Mouse (Mus musculus) lung, postnatal 14 days (tissue): ENCODE results near the gene Qdpr.

Experiments used
- DNase-seq: peaks from one replicate; pipeline ENCODE4 v3.0.0; 2021

The Qdpr gene

GRCm38 (mm10) chr5:45449831-45450716 is at the start of gene Qdpr:
Qdpr (minus strand) TSS chr5:45450236.
- DNase-seq: peak; percentile 96

- DNase-seq: no peak
Observed at GRCm38 (mm10) chr5:45497564-45497963, 47.5 kb upstream of the Qdpr start.

- DNase-seq: no peak
Observed at GRCm38 (mm10) chr5:45496930-45497550, 47.0 kb upstream of the Qdpr start.

GRCm38 (mm10) chr5:45496479-45496878 is 46.4 kb upstream of the Qdpr start:
- no peak for DNase-seq

- no peak for DNase-seq
Observed at GRCm38 (mm10) chr5:45496042-45496441, 46.0 kb upstream of the Qdpr start.

GRCm38 (mm10) chr5:45495429-45495975 is 45.5 kb upstream of the Qdpr start:
- DNase-seq: no peak

- DNase-seq: peak; percentile 17
Observed at GRCm38 (mm10) chr5:45494093-45494755, 44.2 kb upstream of the Qdpr start.

GRCm38 (mm10) chr5:45493191-45494092 is 43.4 kb upstream of the Qdpr start, which contains the start of gene Lap3:
Lap3 (plus strand) TSS chr5:45493374.
- DNase-seq: peak; percentile 100

- DNase-seq: no peak
Observed at GRCm38 (mm10) chr5:45491776-45492175, 41.7 kb upstream of the Qdpr start.

GRCm38 (mm10) chr5:45483654-45484053 is 33.6 kb upstream of the Qdpr start:
- no peak for DNase-seq

GRCm38 (mm10) chr5:45482607-45483006 is 32.6 kb upstream of the Qdpr start:
- no peak for DNase-seq

GRCm38 (mm10) chr5:45481125-45481524 is 31.1 kb upstream of the Qdpr start:
- no peak for DNase-seq

- no peak for DNase-seq
Observed at GRCm38 (mm10) chr5:45480066-45480465, 30.0 kb upstream of the Qdpr start.

GRCm38 (mm10) chr5:45477601-45478000 is 27.6 kb upstream of the Qdpr start:
- DNase-seq: no peak

- DNase-seq: no peak
Observed at GRCm38 (mm10) chr5:45476288-45476687, 26.3 kb upstream of the Qdpr start.

- no peak for DNase-seq
Observed at GRCm38 (mm10) chr5:45475771-45476170, 25.7 kb upstream of the Qdpr start.

- DNase-seq: no peak
Observed at GRCm38 (mm10) chr5:45474758-45475157, 24.7 kb upstream of the Qdpr start.

- DNase-seq: peak; percentile 70
Observed at GRCm38 (mm10) chr5:45474215-45474614, 24.2 kb upstream of the Qdpr start.

- no peak for DNase-seq
Observed at GRCm38 (mm10) chr5:45473521-45473920, 23.5 kb upstream of the Qdpr start.

- DNase-seq: peak; percentile 45
Observed at GRCm38 (mm10) chr5:45472880-45473450, 22.9 kb upstream of the Qdpr start.

GRCm38 (mm10) chr5:45454456-45454855 is 4.4 kb upstream of the Qdpr start:
- no peak for DNase-seq

- DNase-seq: no peak
Observed at GRCm38 (mm10) chr5:45453451-45453850, 3.4 kb upstream of the Qdpr start, which contains the start of gene Clrn2. Clrn2 (plus strand) TSS chr5:45453751.
